Mouse (Mus musculus): Measurements from ENCODE around the gene Slfn2. TPM values are rescaled to one million over a fixed set of nuclear protein-coding genes. Genes with fewer than 3 reads are reported as not detected.

Gene Slfn2
- polyA plus RNA-seq, 1 experiment, result 9.0 TPM

- no peak for DNase-seq (ENCODE audit: low read depth, low spot score)
- WGBS, result 71% methylated on average over 4 of the region's 4 CpGs
These were observed 3.2 kb downstream of the Slfn2 start for GRCm38 (mm10) chr11:83067982-83068694.

GRCm38 (mm10) chr11:83070321-83070970, 5.5 kb downstream of the Slfn2 start:
- 86% methylated on average over 15 of the region's 15 CpGs for WGBS
- no peak for DNase-seq (ENCODE audit: low read depth, low spot score)

GRCm38 (mm10) chr11:83077714-83078422, 13.0 kb downstream of the Slfn2 start:
- DNase-seq (ENCODE audit: low read depth, low spot score), result peak; percentile 76
- 8% methylated on average over 3 of the region's 3 CpGs for WGBS

DNA sequence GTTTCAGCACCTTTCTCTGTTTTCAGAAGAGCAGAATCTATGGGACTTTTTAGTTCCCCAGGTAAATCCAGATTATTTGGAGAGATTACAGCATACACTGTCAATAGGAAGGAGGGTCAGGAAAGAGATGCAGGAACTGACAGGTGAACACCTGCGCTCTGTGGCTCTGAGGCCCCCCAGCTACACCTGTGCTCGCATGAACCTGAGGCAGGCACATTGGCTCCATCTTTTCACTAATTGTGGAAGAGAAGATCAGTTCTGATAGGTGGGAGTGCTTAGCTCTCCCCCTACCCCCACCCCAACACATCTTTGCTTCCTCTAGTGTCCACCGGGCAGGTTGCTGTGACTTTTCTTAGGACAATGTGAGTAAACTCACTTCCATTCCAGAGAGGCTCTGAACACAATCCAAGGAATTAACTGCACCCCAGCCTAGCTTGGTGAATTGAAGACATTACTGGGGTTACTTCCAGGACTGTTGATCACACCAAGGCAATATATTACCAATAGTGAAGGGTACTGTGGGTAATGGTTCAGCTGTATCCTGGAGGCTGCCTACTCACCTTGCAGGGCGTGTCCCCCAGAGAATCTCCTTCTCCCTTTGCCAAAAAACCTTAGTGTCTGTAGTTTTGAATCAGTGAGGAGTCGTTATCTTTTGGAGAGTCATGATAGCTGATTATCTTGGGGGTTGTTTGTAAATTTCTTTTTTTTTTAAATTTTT, 13.7 kb downstream of the Slfn2 start:
- DNase-seq (ENCODE audit: low read depth, low spot score), result no peak
- 53% methylated on average over 5 of the region's 5 CpGs for WGBS

DNA sequence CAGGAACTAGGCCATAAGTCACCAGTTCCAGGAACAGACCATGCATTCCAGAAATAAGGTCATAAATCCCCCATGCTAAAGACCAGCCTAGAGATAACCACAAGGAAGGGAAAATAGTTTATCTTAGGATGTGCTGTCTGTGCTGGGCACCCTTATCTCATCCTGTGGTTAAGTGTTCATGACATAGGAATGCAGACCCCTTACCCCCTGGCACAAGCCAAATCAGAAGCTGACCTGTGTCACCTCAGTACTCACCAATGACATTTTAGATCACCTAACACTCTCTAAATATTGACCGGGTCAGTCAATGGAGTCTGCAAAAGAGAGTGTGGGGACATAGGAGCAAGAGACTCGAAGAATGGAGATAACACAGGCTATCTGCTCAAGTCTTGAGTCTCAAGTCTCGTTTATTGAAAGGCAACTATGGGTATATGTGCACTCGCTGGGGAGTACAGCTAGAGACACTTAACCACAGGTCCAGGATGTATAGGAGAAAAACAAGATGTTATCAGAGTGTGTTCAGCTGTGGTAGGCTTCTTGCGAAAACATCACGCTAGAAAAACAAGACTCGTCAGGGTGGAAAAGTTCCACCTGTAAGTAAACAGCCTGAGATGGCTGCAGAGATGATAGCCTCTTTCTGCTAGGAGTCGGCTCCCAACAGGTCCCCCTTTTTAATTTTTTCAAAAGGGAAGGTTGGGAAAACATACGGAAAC, 14.7 kb downstream of the Slfn2 start:
- no peak for DNase-seq (ENCODE audit: low read depth, low spot score)
- 77% methylated on average over 9 of the region's 9 CpGs for WGBS

DNA sequence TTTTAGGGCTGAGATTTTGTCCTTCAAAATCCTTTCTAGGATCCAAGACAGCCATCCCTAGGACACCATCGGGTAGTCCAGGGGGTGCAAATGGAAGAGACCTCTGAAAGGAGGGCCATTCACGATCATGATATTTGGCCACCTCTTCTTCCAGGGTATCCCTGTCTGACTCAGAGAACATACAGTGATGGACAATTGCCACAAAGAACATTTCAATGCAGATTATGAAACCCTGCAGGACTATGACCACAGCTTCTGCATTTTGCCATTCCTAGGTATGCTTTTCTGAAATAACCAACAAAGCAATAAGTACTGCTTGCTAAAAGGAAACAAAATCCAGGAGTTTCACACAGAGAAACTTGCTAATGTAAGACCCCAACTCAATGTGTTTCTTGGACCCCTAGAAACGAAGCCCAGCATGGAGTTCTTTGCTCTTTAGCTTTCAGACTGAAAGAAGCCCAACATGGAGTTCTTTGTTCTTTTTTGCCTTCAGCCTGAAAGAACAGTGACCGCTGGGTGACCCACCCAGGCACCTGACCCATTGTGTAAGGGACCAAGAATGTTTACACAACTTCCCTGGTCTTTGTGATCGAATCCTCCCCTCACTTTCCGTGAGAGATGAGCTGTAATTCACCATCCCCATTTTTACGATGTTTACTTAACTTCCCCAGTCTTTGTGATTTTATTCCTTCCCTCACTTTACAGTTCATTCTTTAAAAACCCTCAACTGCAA, 18.0 kb downstream of the Slfn2 start:
- DNase-seq (ENCODE audit: low read depth, low spot score), result no peak
- WGBS, result 54% methylated on average over 7 of the region's 7 CpGs

DNA sequence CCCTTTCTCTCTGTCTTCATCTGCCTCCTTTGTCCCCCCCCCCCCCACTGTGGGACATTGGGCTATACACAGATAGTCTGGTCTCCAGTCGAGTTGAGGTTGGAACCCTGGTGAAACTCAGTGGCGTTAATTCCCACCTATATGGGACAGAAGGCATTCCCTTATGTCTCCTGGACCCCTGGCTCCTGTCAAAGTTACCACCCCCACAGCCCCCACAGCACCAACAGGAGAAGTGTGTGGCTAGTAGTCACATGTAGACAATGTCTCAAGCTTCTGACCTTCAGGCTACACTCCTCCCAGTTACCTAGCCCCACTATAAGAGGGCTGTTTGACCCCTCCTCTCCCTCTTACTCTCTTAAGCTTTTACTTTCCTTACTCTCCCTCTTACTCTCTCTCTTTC, 19.2 kb downstream of the Slfn2 start:
- WGBS, result 96% methylated on average over 2 of the region's 2 CpGs

GRCm38 (mm10) chr11:83084761-83085160, 19.8 kb downstream of the Slfn2 start:
- WGBS, result 92% methylated on average over 10 of the region's 10 CpGs
- no peak for DNase-seq (ENCODE audit: low read depth, low spot score)

More for the DNA sequence above, 19.2 kb downstream of the Slfn2 start:
- DNase-seq (ENCODE audit: low read depth, low spot score), result no peak

GRCm38 (mm10) chr11:83115138-83115537, 50.2 kb downstream of the Slfn2 start:
- WGBS, result 19% methylated on average over 2 of the region's 2 CpGs
- peak; percentile 7 for DNase-seq (ENCODE audit: low read depth, low spot score)

- WGBS, result 77% methylated on average over 13 of the region's 13 CpGs
- DNase-seq (ENCODE audit: low read depth, low spot score), result no peak
These were observed 51.8 kb downstream of the Slfn2 start, which contains the start of gene Slfn1 for GRCm38 (mm10) chr11:83116597-83117227. Slfn1 (plus strand) TSS chr11:83116849.

DNA sequence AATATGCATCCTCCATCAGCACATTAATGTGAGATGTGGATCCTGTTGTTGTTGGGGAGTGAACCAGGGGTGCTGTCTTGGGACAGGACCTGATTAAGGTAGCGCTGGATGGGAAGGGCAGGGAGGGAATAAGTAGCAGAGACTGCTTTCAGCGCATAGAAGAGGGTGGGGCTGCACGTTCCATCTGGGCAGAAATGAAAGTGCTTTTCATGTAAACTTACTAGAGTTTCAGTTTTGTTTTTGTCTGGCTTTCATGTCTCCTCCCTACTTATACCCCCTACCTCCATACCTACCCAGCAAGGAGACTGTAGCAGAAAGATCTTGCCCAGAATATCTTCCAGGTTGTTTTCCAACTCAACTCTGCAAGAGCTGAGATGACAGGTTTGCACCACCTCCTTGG, 53.1 kb downstream of the Slfn2 start:
- no peak for DNase-seq (ENCODE audit: low read depth, low spot score)
- WGBS, result 21% methylated on average over 3 of the region's 3 CpGs

Other genes with a start within 250 kb of the Slfn2 start
- 9.4 and 11.7 TPM in 2 replicates for gene Rffl, start 193.9 kb upstream of the Slfn2 start, polyA plus RNA-seq (2012; rRNA removed)
- 10.0 and 12.1 TPM in 2 replicates for gene Rad51d, start 174.5 kb upstream of the Slfn2 start, polyA plus RNA-seq (2012; rRNA removed)
- gene Fndc8, start 173.0 kb upstream of the Slfn2 start, polyA plus RNA-seq (2012; rRNA removed), result 0.11 and 0.16 TPM in 2 replicates
- 27.7 and 33.6 TPM in 2 replicates for gene Nle1, start 156.7 kb upstream of the Slfn2 start, polyA plus RNA-seq (2012; rRNA removed)
- gene Unc45b, start 154.6 kb upstream of the Slfn2 start, polyA plus RNA-seq (2012; rRNA removed), result 0.62 and 0.88 TPM in 2 replicates
- gene Slfn5, start 113.8 kb upstream of the Slfn2 start, polyA plus RNA-seq (2012; rRNA removed), result 1.4 and 2.6 TPM in 2 replicates
- gene Slfn9, start 73.3 kb upstream of the Slfn2 start, polyA plus RNA-seq (2012; rRNA removed), result 1.5 and 3.7 TPM in 2 replicates
- 0.31 and 0.47 TPM in 2 replicates for gene Slfn8, start 44.3 kb upstream of the Slfn2 start, polyA plus RNA-seq (2012; rRNA removed)
- 0.70 and 1.1 TPM in 2 replicates for gene Slfn1, start 51.7 kb downstream of the Slfn2 start, polyA plus RNA-seq (2012; rRNA removed)
- 2.0 TPM in 2 replicates for gene Slfn4, start 110.1 kb downstream of the Slfn2 start, polyA plus RNA-seq (2012; rRNA removed)
- 0.16 and 0.25 TPM in 2 replicates for gene Slfn3, start 126.2 kb downstream of the Slfn2 start, polyA plus RNA-seq (2012; rRNA removed)
- not detected in 2 replicates for gene Slfn14, start 221.6 kb downstream of the Slfn2 start, polyA plus RNA-seq (2012; rRNA removed)
- 32.1 and 43.9 TPM in 2 replicates for gene Ap2b1, start 233.9 kb downstream of the Slfn2 start, polyA plus RNA-seq (2012; rRNA removed)
- gene Pex12, start 237.5 kb downstream of the Slfn2 start, polyA plus RNA-seq (2012; rRNA removed), result 6.9 and 8.9 TPM in 2 replicates

All from large intestine, adult 2 months (tissue).